Mouse (Mus musculus): ENCODE measurements around the gene Cep55.

GRCm38 (mm10) chr19:38023603-38024002, 31.2 kb upstream of the Cep55 start:
- TF ChIP-seq POLR2A (IDR thresholded peaks at IDR 0.05; ENCODE audit: control insufficient read depth, extremely low read depth, insufficient read depth, low read length, poor library complexity) = no peak
- TF ChIP-seq CTCF (IDR thresholded peaks at IDR 0.05; ENCODE audit: borderline replicate concordance, control insufficient read depth, extremely low read depth, insufficient read depth, low read length, poor library complexity) = no peak

Measured in thymus, adult 2 months (tissue).